Mouse (Mus musculus) MEL (cell line): ENCODE results near the gene Capn8.

Experiments
- CTCF ChIP-seq, 3 experiments: IDR thresholded peaks in 2 of 3; conservative IDR thresholded peaks in 1 of 3; 2 replicates each; pipeline ENCODE4 v1.5.1; 2011 to 2012; ENCODE audit warnings: low read length in 3 of 3, low read depth in 2 of 3, mild to moderate bottlenecking in 2 of 3, improper control_type of control experiment in 1 of 3, inconsistent platforms in 1 of 3, mixed read lengths in 1 of 3, moderate library complexity in 1 of 3; ENCODE audit not compliant: control insufficient read depth in 1 of 3, insufficient read depth in 1 of 3, poor library complexity in 1 of 3, severe bottlenecking in 1 of 3
- MAFK ChIP-seq: IDR thresholded peaks from 2 replicates; pipeline ENCODE4 v1.6.1; 2011; ENCODE audit warnings: low read depth, mild to moderate bottlenecking, low read length, improper control_type of control experiment, borderline replicate concordance
- MAX ChIP-seq: IDR thresholded peaks from 2 replicates; pipeline ENCODE4 v1.6.1; 2011; ENCODE audit warnings: low read length, improper control_type of control experiment
- POLR2A ChIP-seq, 2 experiments: IDR thresholded peaks; 2 replicates each; pipeline ENCODE4 v1.6.1; 2011 to 2012; ENCODE audit warnings: low read length in 2 of 2, mild to moderate bottlenecking in 2 of 2, control low read depth in 1 of 2, improper control_type of control experiment in 1 of 2, low read depth in 1 of 2, moderate library complexity in 1 of 2; ENCODE audit not compliant: control insufficient read depth in 1 of 2, insufficient read depth in 1 of 2, poor library complexity in 1 of 2
- RCOR1 ChIP-seq: IDR thresholded peaks from 2 replicates; pipeline ENCODE4 v1.6.1; 2012; ENCODE audit warnings: low read depth, mild to moderate bottlenecking, inconsistent platforms, low read length, improper control_type of control experiment
- TAL1 ChIP-seq: IDR thresholded peaks from 2 replicates; pipeline ENCODE4 v1.6.1; 2012; ENCODE audit warnings: mild to moderate bottlenecking, inconsistent platforms, low read length, moderate library complexity, mixed read lengths
- TCF12 ChIP-seq: IDR thresholded peaks from 2 replicates; pipeline ENCODE4 v1.6.1; 2014; ENCODE audit warnings: low read depth, mild to moderate bottlenecking, inconsistent platforms, low read length, improper control_type of control experiment, moderate library complexity
- ZNF384 ChIP-seq: IDR thresholded peaks from 2 replicates; pipeline ENCODE4 v1.6.1; 2012; ENCODE audit warnings: low read depth, mild to moderate bottlenecking, inconsistent platforms, low read length, improper control_type of control experiment

GRCm38 (mm10) chr1:182640094-182640493 lies 75.3 kb downstream of the Capn8 start:
- no peak for TF ChIP-seq ZNF384
- TF ChIP-seq RCOR1 = no peak
- no peak for TF ChIP-seq MAFK
- TF ChIP-seq TAL1 = no peak
- no peak for TF ChIP-seq MAX
- TF ChIP-seq TCF12 = no peak
- TF ChIP-seq POLR2A (IDR thresholded peaks at IDR 0.05; ENCODE audit: control insufficient read depth in 1 of 2, insufficient read depth in 1 of 2, low read depth in 1 of 2, low read length in 2 of 2, poor library complexity in 1 of 2) = no peak
- TF ChIP-seq CTCF (IDR thresholded peaks at IDR 0.05 in 2 of 3, conservative IDR thresholded peaks at IDR 0.05 in 1 of 3; ENCODE audit: control insufficient read depth in 1 of 3, insufficient read depth in 1 of 3, low read depth in 2 of 3, low read length in 3 of 3, poor library complexity in 1 of 3, severe bottlenecking in 1 of 3) = no peak
